Mouse (Mus musculus) spleen, adult 12 weeks (tissue): Measurements from ENCODE around the gene Gas2l3.

Source experiments
- DNase-seq: peaks from one replicate; pipeline ENCODE4 v3.0.0; 2022; ENCODE audit warnings: low spot score

The Gas2l3 gene

GRCm38 (mm10) chr10:89395321-89395720, 48.4 kb downstream of the Gas2l3 start:
- DNase-seq, result no peak

GRCm38 (mm10) chr10:89392687-89393086, 51.1 kb downstream of the Gas2l3 start:
- no peak for DNase-seq

GRCm38 (mm10) chr10:89391571-89392163, 52.1 kb downstream of the Gas2l3 start:
- no peak for DNase-seq

GRCm38 (mm10) chr10:89386461-89386860, 57.3 kb downstream of the Gas2l3 start:
- DNase-seq, result no peak

GRCm38 (mm10) chr10:89383462-89383861, 60.3 kb downstream of the Gas2l3 start:
- peak; percentile 40 for DNase-seq

GRCm38 (mm10) chr10:89377750-89378149, 66.0 kb downstream of the Gas2l3 start:
- DNase-seq, result no peak

GRCm38 (mm10) chr10:89370051-89370450, 73.7 kb downstream of the Gas2l3 start:
- no peak for DNase-seq

GRCm38 (mm10) chr10:89358933-89359332, 84.8 kb downstream of the Gas2l3 start:
- no peak for DNase-seq
